Mouse (Mus musculus): ENCODE measurements around the gene Arhgap8. TPM values are rescaled to one million over a fixed set of nuclear protein-coding genes. Genes with fewer than 3 reads are reported as not detected.
"Not testable (repeated sequence)": the region's sequence is repeated elsewhere in the genome, so short reads cannot be mapped to it uniquely, and the experiment has no call there.

The Arhgap8 gene
- polyA plus RNA-seq, 1 experiment from 2014 or later, result 2.5 TPM

- no peaks in the 10 kb centered on the region for H3K36me3 ChIP-seq
- 18% methylated on average over 2 of the region's 2 CpGs for WGBS
- no peak overlapping the region for H3K27ac ChIP-seq
- H3K4me2 ChIP-seq (replicated peaks), result no peak overlapping the region
- no peak overlapping the region for H3K4me3 ChIP-seq
- no peak for ATAC-seq (ENCODE audit: low FRiP score)
- H3K27me3 ChIP-seq, result no peaks in the 10 kb centered on the region
- 0 out of 2 replicates have a peak, but pooled peaks cover 4% of the 10 kb centered on the region for H3K9me3 ChIP-seq (replicated peaks)
- no peak overlapping the region for H3K9ac ChIP-seq
- no peaks in the 10 kb centered on the region for H3K4me1 ChIP-seq
Observed at GRCm38 (mm10) chr15:84744308-84744707, 24.5 kb downstream of the Arhgap8 start.

DNA sequence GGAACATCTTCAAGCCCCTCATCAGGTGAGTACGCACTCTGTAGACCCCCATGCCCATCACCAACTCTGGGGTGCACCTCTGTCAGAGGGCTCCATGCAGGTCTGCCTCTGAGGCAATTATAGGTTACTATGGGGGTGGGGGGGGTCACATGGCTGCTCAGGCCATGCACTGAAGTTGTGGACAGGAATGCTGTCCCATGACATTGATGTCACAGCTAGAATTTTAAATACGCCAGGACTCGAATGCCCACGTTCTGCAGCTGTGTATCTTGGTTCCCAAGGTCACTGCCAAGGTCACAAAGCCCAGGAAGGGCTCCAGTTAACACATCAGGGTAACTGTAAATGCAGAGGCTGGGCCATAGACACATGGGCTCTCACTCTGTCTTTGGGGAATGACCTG is 26.0 kb downstream of the Arhgap8 start:
- Histone ChIP-seq H3K4me3 (no peak overlapping the region), H3K27me3 (no peaks in the 10 kb centered on the region), H3K9ac (no peak overlapping the region), H3K4me1 (no peaks in the 10 kb centered on the region), H3K36me3 (no peaks in the 10 kb centered on the region), H3K9me3 (replicated peaks) (no peaks in the 10 kb centered on the region), H3K4me2 (replicated peaks) (no peak overlapping the region), H3K27ac (no peak overlapping the region)
- ATAC-seq (ENCODE audit: low FRiP score), result no peak
- WGBS, result 93% methylated on average over 4 of the region's 4 CpGs

DNA sequence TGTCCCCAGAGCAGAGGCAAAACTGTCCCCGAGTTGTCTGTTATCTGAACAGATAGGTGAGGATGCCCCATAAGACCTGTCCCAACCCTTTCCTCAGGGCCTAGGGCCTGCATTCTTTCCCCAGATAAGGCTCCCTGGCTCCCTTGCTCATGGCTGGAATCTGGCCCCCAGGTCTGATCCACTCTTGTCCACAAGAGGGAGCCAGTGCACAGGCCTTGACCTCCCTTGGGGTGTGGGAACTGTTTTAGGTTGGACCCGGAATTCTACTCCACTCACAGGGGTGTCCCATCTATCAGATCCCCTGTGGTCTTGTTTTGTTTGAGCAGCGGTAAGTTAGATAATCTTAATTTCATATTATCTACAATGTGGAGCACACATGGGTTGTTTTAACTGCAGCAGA is 35.1 kb downstream of the Arhgap8 start:
- 6% methylated on average over 3 of the region's 3 CpGs for WGBS
- peaks cover 15% of the 10 kb centered on the region for H3K27me3 ChIP-seq

GRCm38 (mm10) chr15:84756426-84756825 is 36.6 kb downstream of the Arhgap8 start:
- Histone ChIP-seq H3K4me1 (peaks cover 31% of the 10 kb centered on the region), H3K9me3 (replicated peaks) (no peaks in the 10 kb centered on the region), H3K4me2 (replicated peaks) (peak overlapping the region; percentile 61), H3K4me3 (peak overlapping the region; percentile 27), H3K9ac (peak overlapping the region; percentile 50; the same call in 1 of the 2 replicates), H3K36me3 (no peaks in the 10 kb centered on the region), H3K27me3 (peaks cover 15% of the 10 kb centered on the region), H3K27ac (peak overlapping the region; percentile 58)
- ATAC-seq (ENCODE audit: low FRiP score), result peak; percentile 64
- WGBS, result 1% methylated on average over 22 of the region's 22 CpGs

More for the DNA sequence above, 35.1 kb downstream of the Arhgap8 start:
- Histone ChIP-seq H3K4me3 (no peak overlapping the region), H3K4me1 (peaks cover 31% of the 10 kb centered on the region), H3K9me3 (replicated peaks) (no peaks in the 10 kb centered on the region), H3K4me2 (replicated peaks) (no peak overlapping the region), H3K9ac (no peak overlapping the region), H3K36me3 (no peaks in the 10 kb centered on the region), H3K27ac (no peak overlapping the region)
- ATAC-seq (ENCODE audit: low FRiP score), result peak; percentile 57; the same call in 1 of the 2 replicates

- no peak for ATAC-seq (ENCODE audit: low FRiP score)
- peaks cover 37% of the 10 kb centered on the region for H3K4me1 ChIP-seq
- no peaks in the 10 kb centered on the region for H3K36me3 ChIP-seq
- peaks cover 15% of the 10 kb centered on the region for H3K27me3 ChIP-seq
- H3K27ac ChIP-seq, result no peak overlapping the region
- no peaks in the 10 kb centered on the region for H3K9me3 ChIP-seq (replicated peaks)
- WGBS, result 31% methylated on average over 4 of the region's 4 CpGs
- H3K4me2 ChIP-seq (replicated peaks), result no peak overlapping the region
- no peak overlapping the region for H3K9ac ChIP-seq
- no peak overlapping the region for H3K4me3 ChIP-seq
Observed at GRCm38 (mm10) chr15:84758493-84758892, 38.6 kb downstream of the Arhgap8 start.

- H3K27ac ChIP-seq, result peak overlapping the region; percentile 64
- peak; percentile 79 for ATAC-seq (ENCODE audit: low FRiP score)
- no peaks in the 10 kb centered on the region for H3K9me3 ChIP-seq (replicated peaks)
- H3K4me1 ChIP-seq, result peaks cover 16% of the 10 kb centered on the region
- no peak overlapping the region for H3K4me3 ChIP-seq
- no peak overlapping the region for H3K9ac ChIP-seq
- no peaks in the 10 kb centered on the region for H3K36me3 ChIP-seq
- no peak overlapping the region for H3K4me2 ChIP-seq (replicated peaks)
- peaks cover 4% of the 10 kb centered on the region; the same call in 1 of the 2 replicates for H3K27me3 ChIP-seq
- 45% methylated on average over 8 of the region's 8 CpGs for WGBS
Observed at GRCm38 (mm10) chr15:84762712-84763422, 43.0 kb downstream of the Arhgap8 start.

DNA sequence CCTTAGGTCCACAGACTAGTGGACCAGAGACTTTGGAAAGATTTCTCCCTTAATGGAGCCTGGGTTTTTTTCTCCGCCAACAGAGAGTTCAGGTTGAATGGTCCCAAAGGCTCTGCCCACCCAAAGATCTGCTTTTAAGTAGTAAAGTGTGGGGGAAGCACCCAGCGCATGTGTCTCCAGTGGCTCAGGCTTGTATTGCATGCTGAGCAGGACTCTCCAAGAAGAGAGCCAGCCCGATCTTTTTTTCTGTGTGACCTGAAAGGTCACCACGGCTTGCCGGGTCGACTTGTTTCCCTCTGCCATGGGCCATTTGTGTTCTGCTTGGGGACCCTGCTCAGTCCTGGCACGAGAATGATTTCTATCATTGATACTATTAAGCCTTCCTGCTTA is 43.6 kb downstream of the Arhgap8 start:
- WGBS, result 20% methylated on average over 7 of the region's 7 CpGs
- 0 out of 2 replicates have a peak, but pooled peaks have one; percentile 23 for ATAC-seq (ENCODE audit: low FRiP score)
- no peaks in the 10 kb centered on the region for H3K36me3 ChIP-seq
- no peaks in the 10 kb centered on the region for H3K9me3 ChIP-seq (replicated peaks)
- no peak overlapping the region for H3K4me3 ChIP-seq
- H3K27ac ChIP-seq, result peak overlapping the region; percentile 64; the same call in 1 of the 2 replicates
- H3K4me1 ChIP-seq, result peaks cover 16% of the 10 kb centered on the region
- H3K27me3 ChIP-seq, result no peaks in the 10 kb centered on the region
- no peak overlapping the region for H3K4me2 ChIP-seq (replicated peaks)
- no peak overlapping the region for H3K9ac ChIP-seq

GRCm38 (mm10) chr15:84766621-84767020 is 46.8 kb downstream of the Arhgap8 start:
- no peaks in the 10 kb centered on the region for H3K27me3 ChIP-seq
- H3K9me3 ChIP-seq (replicated peaks), result no peaks in the 10 kb centered on the region
- ATAC-seq (ENCODE audit: low FRiP score), result no peak
- no peak overlapping the region for H3K4me2 ChIP-seq (replicated peaks)
- no peaks in the 10 kb centered on the region for H3K36me3 ChIP-seq
- WGBS, result 41% methylated on average over 10 of the region's 10 CpGs
- no peak overlapping the region for H3K4me3 ChIP-seq
- H3K27ac ChIP-seq, result no peak overlapping the region
- peaks cover 16% of the 10 kb centered on the region for H3K4me1 ChIP-seq
- H3K9ac ChIP-seq, result no peak overlapping the region

- not testable (repeated sequence) for ATAC-seq (ENCODE audit: low FRiP score)
- 84% methylated on average over 4 of the region's 4 CpGs for WGBS
Observed at GRCm38 (mm10) chr15:84768531-84768930, 48.7 kb downstream of the Arhgap8 start.

DNA sequence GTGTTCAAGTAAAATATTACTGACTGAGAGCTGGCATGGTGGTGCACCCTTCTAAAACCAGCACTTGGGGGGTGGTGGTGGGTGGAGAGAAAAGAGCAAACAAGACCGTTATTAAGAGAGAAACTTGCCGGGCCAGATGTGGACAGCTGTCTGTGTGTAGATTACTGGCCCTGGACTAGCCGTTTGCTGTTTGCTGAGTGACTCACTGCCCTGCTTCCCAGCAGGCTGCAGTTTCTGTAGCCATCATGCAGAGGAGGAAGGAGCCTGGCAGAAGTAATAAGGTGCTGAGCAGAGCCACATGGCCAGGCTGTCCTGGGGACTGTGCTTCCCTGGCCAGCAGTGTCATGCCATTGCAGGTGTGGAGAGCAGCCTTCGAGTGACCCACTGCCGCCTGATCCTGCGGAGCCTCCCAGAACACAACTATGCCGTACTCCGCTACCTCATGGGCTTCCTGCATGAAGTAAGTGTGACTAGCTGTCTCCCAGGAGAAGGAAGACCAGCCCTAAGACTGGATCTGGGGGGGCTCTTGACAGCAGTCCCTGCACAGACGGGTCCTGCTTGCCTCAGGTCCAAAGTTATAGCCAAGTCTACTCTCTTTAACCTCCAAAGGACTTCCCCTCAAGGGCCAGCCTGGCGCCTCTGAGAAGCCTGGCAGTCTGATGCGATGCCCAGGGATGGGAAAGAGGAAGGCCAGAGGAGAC is 49.9 kb downstream of the Arhgap8 start:
- H3K27ac ChIP-seq, result no peak overlapping the region
- 81% methylated on average over 11 of the region's 11 CpGs for WGBS
- no peaks in the 10 kb centered on the region for H3K27me3 ChIP-seq
- H3K9ac ChIP-seq, result no peak overlapping the region
- peaks cover 15% of the 10 kb centered on the region for H3K4me1 ChIP-seq
- no peak for ATAC-seq (ENCODE audit: low FRiP score)
- H3K9me3 ChIP-seq (replicated peaks), result no peaks in the 10 kb centered on the region
- H3K4me3 ChIP-seq, result no peak overlapping the region
- H3K4me2 ChIP-seq (replicated peaks), result no peak overlapping the region
- no peaks in the 10 kb centered on the region for H3K36me3 ChIP-seq

More at GRCm38 (mm10) chr15:84768531-84768930, 48.7 kb downstream of the Arhgap8 start:
- not testable (repeated sequence) for H3K27me3 ChIP-seq; H3K9me3 ChIP-seq (replicated peaks); H3K9ac ChIP-seq; H3K4me2 ChIP-seq (replicated peaks); H3K4me1 ChIP-seq; H3K36me3 ChIP-seq; H3K4me3 ChIP-seq; H3K27ac ChIP-seq

DNA sequence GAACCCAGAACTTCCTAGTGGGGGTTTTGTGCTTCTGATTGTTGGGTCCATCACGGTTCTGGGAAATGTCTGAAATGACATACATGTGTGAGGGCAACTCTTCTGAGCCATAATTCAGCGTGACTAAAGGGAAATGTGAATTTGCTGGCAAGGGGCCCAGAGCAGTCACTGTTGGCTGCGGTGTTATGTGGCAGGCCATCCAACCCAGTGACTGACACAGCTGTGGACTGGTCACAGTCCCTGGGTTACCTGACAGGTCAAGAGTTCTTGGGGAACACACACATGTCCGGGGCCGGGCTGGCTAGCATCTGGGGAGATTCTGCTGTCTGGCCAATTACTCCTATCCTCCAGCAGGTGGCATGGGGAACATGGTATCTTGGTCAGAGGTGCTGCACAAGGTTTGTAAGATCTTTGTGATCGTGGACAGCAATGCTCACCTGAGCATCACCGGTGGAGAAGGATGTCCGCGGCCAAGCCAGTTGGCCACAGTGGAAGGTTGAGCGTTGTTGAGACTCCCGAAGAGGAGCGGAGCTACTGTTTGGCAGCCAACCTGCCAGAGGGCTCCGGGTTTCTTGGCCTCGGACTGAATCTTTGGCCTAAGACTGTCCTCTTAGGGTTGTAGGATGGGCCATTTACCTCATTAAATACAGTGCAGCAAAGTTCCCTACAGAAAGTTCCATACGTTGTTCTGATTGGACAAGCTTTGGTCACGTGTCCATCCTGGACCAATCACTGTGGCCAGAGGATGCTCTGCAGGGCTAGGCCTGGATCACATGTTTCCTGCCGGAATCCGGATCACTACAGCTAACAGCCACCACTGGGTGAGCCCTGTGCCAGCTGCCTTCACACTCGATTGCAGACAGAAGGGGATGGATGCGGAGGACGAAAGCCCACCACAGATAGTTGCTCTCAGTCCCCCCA is 52.6 kb downstream of the Arhgap8 start:
- no peak for ATAC-seq (ENCODE audit: low FRiP score)
- Histone ChIP-seq H3K27ac (no peak overlapping the region), H3K4me3 (no peak overlapping the region), H3K9ac (no peak overlapping the region), H3K9me3 (replicated peaks) (no peaks in the 10 kb centered on the region), H3K27me3 (no peaks in the 10 kb centered on the region), H3K4me1 (peaks cover 30% of the 10 kb centered on the region), H3K36me3 (no peaks in the 10 kb centered on the region), H3K4me2 (replicated peaks) (no peak overlapping the region)
- WGBS, result 82% methylated on average over 21 of the region's 21 CpGs
